Mouse (Mus musculus) liver, adult 2 months (tissue): ENCODE data around the gene Grhl3.

ENCODE experiments used
- CTCF ChIP-seq: fragments of 200-500 bp; IDR thresholded peaks from 2 replicates; pipeline ENCODE4 v1.5.1; 2011; ENCODE audit warnings: low read depth, low read length, control low read depth
- POLR2A ChIP-seq: fragments of 200-500 bp; IDR thresholded peaks from 2 replicates; pipeline ENCODE4 v1.6.1; 2011; ENCODE audit warnings: low read length, control low read depth; ENCODE audit not compliant: insufficient read depth; ENCODE audit errors: extremely low read depth

GRCm38 (mm10) chr4:135516351-135517316 is 56.8 kb downstream of the Grhl3 start:
- TF ChIP-seq CTCF (peak; percentile 93), POLR2A (no peak)
